Mouse (Mus musculus) forebrain, embryonic 11.5 days (tissue): ENCODE results near the gene Polr2e. TPM values are rescaled to one million over a fixed set of nuclear protein-coding genes. Genes with fewer than 3 reads are reported as not detected.

Source experiments
- ATAC-seq: fragments of 200-750 bp; cut with Nextera tagmentation; replicated peaks from 2 replicates; pipeline ENCODE4 v1.8.0; 2017; ENCODE audit warnings: moderate TSS enrichment; ENCODE audit not compliant: low FRiP score
- DNase-seq: peaks from one replicate; pipeline ENCODE4 v3.0.0-alpha.2; 2017; ENCODE audit warnings: low spot score
- H3K27ac ChIP-seq: fragments of 300-500 bp; sonication (generic); 2 replicates; pipeline ENCODE4 v1.5.1; 2014; ENCODE audit warnings: low read depth, low read length
- H3K27me3 ChIP-seq: fragments of 300-500 bp; sonication (generic); 2 replicates; pipeline ENCODE4 v1.6.1; 2014; ENCODE audit warnings: mild to moderate bottlenecking, low read length, mixed read lengths; ENCODE audit not compliant: control insufficient read depth, insufficient read depth
- H3K36me3 ChIP-seq: fragments of 300-500 bp; sonication (generic); 2 replicates; pipeline ENCODE4 v1.6.1; 2014; ENCODE audit warnings: mild to moderate bottlenecking, low read length, moderate library complexity, mixed read lengths; ENCODE audit not compliant: control insufficient read depth, insufficient read depth
- H3K4me1 ChIP-seq: fragments of 300-500 bp; sonication (generic); replicated peaks from 2 replicates; pipeline ENCODE4 v1.6.1; 2014; ENCODE audit warnings: low read length, mixed read lengths; ENCODE audit not compliant: control insufficient read depth, insufficient read depth
- H3K4me2 ChIP-seq: fragments of 300-500 bp; sonication (generic); 2 replicates; pipeline ENCODE4 v1.6.1; 2014; ENCODE audit warnings: low read depth, mild to moderate bottlenecking, low read length, moderate library complexity, mixed read lengths; ENCODE audit not compliant: severe bottlenecking
- H3K4me3 ChIP-seq: fragments of 300-500 bp; sonication (generic); 2 replicates; pipeline ENCODE4 v1.5.1; 2014; ENCODE audit warnings: low read depth, low read length
- H3K9ac ChIP-seq: fragments of 300-500 bp; sonication (generic); 2 replicates; pipeline ENCODE4 v1.6.1; 2014; ENCODE audit warnings: low read length
- H3K9me3 ChIP-seq: fragments of 300-500 bp; sonication (generic); 2 replicates; pipeline ENCODE4 v1.6.1; 2016; ENCODE audit warnings: low read length, mixed read lengths; ENCODE audit not compliant: control insufficient read depth
- WGBS: fragments of 180-500 bp; shearing (Covaris S2); extraction: QIAGEN DNeasy Blood & Tissue Kit; methylation state at CpG from one replicate; pipeline ENCODE4 v1.1.7; 2014; 5-methylcytosine and 5-hydroxymethylcytosine counted together
- polyA plus RNA-seq: library from polyadenylated mRNA; unstranded; fragments of >200 nt; fragmentation: Nextera tagmentation; extraction: Ambion mirVana; gene quantifications from 2 replicates; pipeline ENCODE4 v1.2.1, GENCODE M21; 2014

Gene Polr2e
- polyA plus RNA-seq, 1 experiment from 2014 or later, result 217 TPM

- H3K27me3 ChIP-seq, result no peaks in the 10 kb centered on the region
- DNase-seq (no peak), ATAC-seq (no peak)
- no peak overlapping the region for H3K4me3 ChIP-seq
- no peaks in the 10 kb centered on the region for H3K36me3 ChIP-seq
- H3K9me3 ChIP-seq, result no peaks in the 10 kb centered on the region
- 70% methylated on average over 4 of the region's 4 CpGs for WGBS
- H3K4me2 ChIP-seq, result no peak overlapping the region
- H3K27ac ChIP-seq, result no peak overlapping the region
- peaks cover under 1% of the 10 kb centered on the region; the same call in 1 of the 2 replicates for H3K4me1 ChIP-seq
- no peak overlapping the region for H3K9ac ChIP-seq
Measured at GRCm38 (mm10) chr10:80025044-80025347, 14.6 kb downstream of the Polr2e start.

- no peak overlapping the region for H3K4me3 ChIP-seq
Measured at GRCm38 (mm10) chr10:80024229-80025043, 15.2 kb downstream of the Polr2e start.

DNA sequence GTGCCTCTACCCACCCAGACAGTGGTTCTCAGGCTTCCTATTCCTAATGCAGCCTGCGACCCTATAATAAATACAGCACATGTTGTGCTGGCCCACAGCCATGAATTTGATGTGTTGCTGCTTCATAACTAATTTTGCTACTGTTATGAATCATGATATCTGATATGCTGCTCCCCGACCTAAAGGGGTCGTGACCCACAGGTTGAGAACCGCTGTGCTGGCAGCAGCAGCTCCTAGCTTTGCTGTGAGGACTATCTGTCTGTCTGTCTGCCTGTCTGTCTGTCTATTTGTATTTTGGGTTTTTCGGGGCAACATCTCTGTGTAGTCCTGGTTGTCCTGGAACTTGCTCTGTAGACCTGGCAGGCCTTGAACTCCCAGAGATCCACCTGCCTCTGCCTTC is 15.8 kb downstream of the Polr2e start:
- ATAC-seq, result no peak
- DNase-seq, result no peak
- whole genome bisulfite sequencing, result 91% methylated on average over 5 of the region's 5 CpGs
- Histone ChIP-seq H3K27me3 (peaks cover 2% of the 10 kb centered on the region; the same call in 1 of the 2 replicates), H3K36me3 (no peaks in the 10 kb centered on the region), H3K27ac (no peak overlapping the region), H3K4me1 (peaks cover 5% of the 10 kb centered on the region; the same call in 1 of the 2 replicates), H3K4me2 (no peak overlapping the region), H3K9ac (no peak overlapping the region), H3K9me3 (no peaks in the 10 kb centered on the region), H3K4me3 (no peak overlapping the region)

More at GRCm38 (mm10) chr10:80024229-80025043, 15.2 kb downstream of the Polr2e start:
- Histone ChIP-seq H3K4me1 (peaks cover 5% of the 10 kb centered on the region; the same call in 1 of the 2 replicates), H3K4me2 (no peak overlapping the region), H3K36me3 (no peaks in the 10 kb centered on the region), H3K27ac (no peak overlapping the region), H3K27me3 (peaks cover 2% of the 10 kb centered on the region; the same call in 1 of the 2 replicates), H3K9me3 (no peaks in the 10 kb centered on the region), H3K9ac (no peak overlapping the region)
- ATAC-seq (no peak), DNase-seq (no peak)
- 80% methylated on average over 15 of the region's 15 CpGs for WGBS

DNA sequence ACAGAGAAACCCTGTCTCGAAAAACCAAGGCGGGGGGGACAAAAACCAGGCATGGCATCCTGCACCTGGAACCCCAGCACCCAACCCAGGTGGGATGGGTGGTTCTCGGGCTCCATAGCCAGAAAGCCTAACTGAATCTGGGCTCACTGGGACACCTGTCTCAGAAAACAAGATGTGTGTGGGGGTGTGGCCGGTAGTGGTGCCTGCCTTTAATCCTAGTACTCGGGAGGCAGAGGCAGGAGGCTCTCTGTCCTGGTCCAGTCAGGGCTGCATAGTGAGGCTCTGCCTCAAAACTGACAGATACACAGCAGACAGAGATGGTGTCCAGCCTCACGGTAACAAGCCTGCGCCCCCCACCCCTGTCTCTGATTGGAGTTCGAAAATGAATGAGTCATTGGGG is 16.8 kb downstream of the Polr2e start:
- ATAC-seq (no peak), DNase-seq (no peak)
- H3K27ac ChIP-seq, result no peak overlapping the region
- no peak overlapping the region for H3K4me3 ChIP-seq
- peaks cover 2% of the 10 kb centered on the region; the same call in 1 of the 2 replicates for H3K27me3 ChIP-seq
- peaks cover 5% of the 10 kb centered on the region; the same call in 1 of the 2 replicates for H3K4me1 ChIP-seq
- WGBS, result 94% methylated on average over 8 of the region's 8 CpGs
- H3K4me2 ChIP-seq, result no peak overlapping the region
- H3K9me3 ChIP-seq, result no peaks in the 10 kb centered on the region
- H3K36me3 ChIP-seq, result no peaks in the 10 kb centered on the region
- no peak overlapping the region for H3K9ac ChIP-seq

GRCm38 (mm10) chr10:80022164-80022563 is 17.4 kb downstream of the Polr2e start:
- Histone ChIP-seq H3K36me3 (no peaks in the 10 kb centered on the region), H3K9ac (no peak overlapping the region), H3K27me3 (peaks cover 2% of the 10 kb centered on the region; the same call in 1 of the 2 replicates), H3K4me3 (no peak overlapping the region), H3K4me1 (peaks cover 5% of the 10 kb centered on the region; the same call in 1 of the 2 replicates), H3K4me2 (no peak overlapping the region), H3K27ac (no peak overlapping the region), H3K9me3 (no peaks in the 10 kb centered on the region)
- WGBS, result 91% methylated on average over 12 of the region's 12 CpGs
- DNase-seq, result no peak
- no peak for ATAC-seq

DNA sequence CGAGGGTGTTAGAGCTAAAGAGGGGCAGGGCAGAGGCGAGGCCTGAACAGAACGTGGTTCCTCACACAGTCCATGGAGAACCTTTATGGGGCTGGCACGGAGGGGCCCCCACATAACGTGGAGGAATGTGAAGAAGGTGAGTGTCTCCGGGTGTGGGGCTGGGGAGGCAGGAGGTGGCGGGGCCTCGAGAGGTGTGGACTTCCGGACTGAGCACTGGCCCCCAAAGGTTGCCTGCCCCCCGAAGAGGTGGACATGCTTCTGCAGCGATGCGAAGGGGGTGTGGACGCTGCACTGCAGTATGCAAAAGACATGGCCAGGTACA is 18.3 kb downstream of the Polr2e start:
- DNase-seq, result no peak
- ATAC-seq, result no peak
- Histone ChIP-seq H3K9ac (no peak overlapping the region), H3K4me3 (no peak overlapping the region), H3K36me3 (no peaks in the 10 kb centered on the region), H3K9me3 (no peaks in the 10 kb centered on the region), H3K4me2 (no peak overlapping the region), H3K4me1 (peaks cover 5% of the 10 kb centered on the region; the same call in 1 of the 2 replicates), H3K27ac (no peak overlapping the region), H3K27me3 (peaks cover 2% of the 10 kb centered on the region; the same call in 1 of the 2 replicates)
- 91% methylated on average over 13 of the region's 13 CpGs for WGBS

DNA sequence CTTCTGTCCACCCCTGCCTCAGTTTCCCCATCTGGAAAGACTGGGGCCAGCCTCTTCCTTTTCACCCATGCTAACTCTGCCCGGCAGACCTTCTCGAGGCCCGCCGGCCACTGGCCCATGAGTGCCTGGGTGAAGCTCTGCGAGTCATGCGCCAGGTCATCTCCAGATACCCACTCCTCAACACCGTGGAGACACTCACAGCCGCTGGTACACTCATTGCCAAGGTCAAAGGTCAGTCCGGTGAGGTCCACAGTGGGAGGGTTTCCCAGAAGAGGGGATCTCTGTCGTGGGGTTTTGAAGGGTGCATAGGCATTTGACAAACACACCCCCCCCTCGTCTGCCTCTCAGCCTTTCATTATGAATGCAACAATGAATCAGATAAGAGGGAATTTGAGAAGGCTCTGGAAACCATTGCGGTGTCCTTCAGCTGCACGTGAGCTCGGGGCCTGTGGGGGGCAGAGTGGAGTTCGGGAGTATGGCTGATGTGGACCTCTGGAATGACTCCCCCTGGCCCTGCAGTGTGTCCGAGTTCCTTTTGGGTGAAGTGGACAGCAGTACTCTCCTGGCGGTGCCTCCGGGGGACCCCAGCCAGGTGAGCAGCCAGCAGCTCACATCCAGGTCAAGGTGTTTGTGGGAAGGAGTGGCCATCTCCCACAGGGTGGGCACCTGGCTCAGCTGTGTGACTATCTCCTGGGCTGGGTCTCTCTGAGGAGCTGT is 18.8 kb downstream of the Polr2e start:
- ATAC-seq (no peak), DNase-seq (no peak)
- H3K9ac ChIP-seq, result no peak overlapping the region
- H3K4me2 ChIP-seq, result no peak overlapping the region
- WGBS, result 83% methylated on average over 18 of the region's 18 CpGs
- H3K27ac ChIP-seq, result no peak overlapping the region
- H3K27me3 ChIP-seq, result peaks cover 2% of the 10 kb centered on the region; the same call in 1 of the 2 replicates
- no peaks in the 10 kb centered on the region for H3K9me3 ChIP-seq
- H3K4me3 ChIP-seq, result no peak overlapping the region
- peaks cover 5% of the 10 kb centered on the region; the same call in 1 of the 2 replicates for H3K4me1 ChIP-seq
- no peaks in the 10 kb centered on the region for H3K36me3 ChIP-seq

DNA sequence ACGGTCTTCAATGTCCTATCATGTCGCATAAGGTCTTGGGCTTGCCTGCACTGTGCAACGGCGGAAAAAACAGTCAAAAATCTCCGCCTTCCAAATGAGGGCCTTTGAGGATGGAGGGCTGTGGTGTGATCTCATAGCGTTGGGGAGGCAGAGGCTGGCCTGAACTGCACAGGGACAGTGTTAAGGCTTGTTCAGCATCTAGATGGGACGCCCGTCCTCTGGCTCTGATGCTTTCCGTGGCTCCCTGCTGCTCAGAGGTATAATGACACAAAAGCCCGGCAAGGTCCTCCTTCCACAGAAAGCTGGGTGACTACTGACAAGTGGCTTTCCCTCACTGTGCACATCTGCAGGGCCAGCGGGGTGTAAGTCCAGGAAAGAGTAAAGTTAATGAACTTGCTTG is 19.4 kb downstream of the Polr2e start:
- H3K27me3 ChIP-seq, result peaks cover 5% of the 10 kb centered on the region
- peak overlapping the region; percentile 40 for H3K4me2 ChIP-seq
- no peak overlapping the region for H3K27ac ChIP-seq
- H3K4me1 ChIP-seq, result peaks cover 5% of the 10 kb centered on the region; the same call in 1 of the 2 replicates
- H3K36me3 ChIP-seq, result no peaks in the 10 kb centered on the region
- WGBS, result 16% methylated on average over 11 of the region's 11 CpGs
- ATAC-seq (no peak), DNase-seq (no peak)
- H3K4me3 ChIP-seq, result peak overlapping the region; percentile 21; the same call in 1 of the 2 replicates
- peak overlapping the region; percentile 37 for H3K9ac ChIP-seq
- H3K9me3 ChIP-seq, result no peaks in the 10 kb centered on the region
